In genomic region chr19:24007002-24007637, GRCm38 (mm10) we compare ENCODE assay signal across 9 mouse cellular contexts. TPM values are rescaled to one million over a fixed set of nuclear protein-coding genes. Genes with fewer than 3 reads are reported as not detected.
DNase-seq lines count a peak whose midpoint lies in the region; ATAC-seq and TF ChIP-seq lines count a peak whose summit lies in the region.
"Had no signal": no experiment of that assay in that cellular context is flagged by ENCODE, and none has a peak within 500 bp of the region (broad histone marks: within the 10 kb centered on the region; RNA-seq: fewer than 3 reads in every experiment).

No protein-coding gene starts in this region.

- no peaks in the 10 kb centered on the region for H3K9me3 ChIP-seq in limb, embryonic 15.5 days
- no peaks in the 10 kb centered on the region for H3K9me3 ChIP-seq in limb, embryonic 10.5 days (replicated peaks)
- no peaks in the 10 kb centered on the region for H3K9me3 ChIP-seq in forebrain, embryonic 15.5 days

- peak; percentile 20 for DNase-seq in cerebellum, adult 9-11 months
- DNase-seq in limb, embryonic 10.5 days (ENCODE audit: low spot score), result no peak
- peak; percentile 49 for DNase-seq in gastrocnemius, adult 2 months
- DNase-seq in layer of hippocampus, adult 2 months (ENCODE audit: low spot score in 2 of 2), result no peak
- DNase-seq in neural tube, embryonic 10.5 days (ENCODE audit: extremely low spot score, low spot score), result no peak

- no peaks in the 10 kb centered on the region for H3K27me3 ChIP-seq in limb, embryonic 15.5 days
- no peaks in the 10 kb centered on the region for H3K27me3 ChIP-seq in limb, embryonic 10.5 days (ENCODE audit: low read depth, poor library complexity, severe bottlenecking)
- no peaks in the 10 kb centered on the region for H3K27me3 ChIP-seq in forebrain, embryonic 15.5 days

- peaks cover 6% of the 10 kb centered on the region; the same call in 1 of the 2 replicates for H3K4me1 ChIP-seq in limb, embryonic 15.5 days
- H3K4me1 ChIP-seq in limb, embryonic 10.5 days, result no peaks in the 10 kb centered on the region
- no peaks in the 10 kb centered on the region for H3K4me1 ChIP-seq in forebrain, embryonic 15.5 days

- no peak overlapping the region for H3K4me3 ChIP-seq in limb, embryonic 15.5 days
- no peak overlapping the region for H3K4me3 ChIP-seq in limb, embryonic 10.5 days
- H3K4me3 ChIP-seq in gastrocnemius, adult 2 months, result peak overlapping the region; percentile 4; the same call in 1 of the 2 replicates
- no peak overlapping the region for H3K4me3 ChIP-seq in layer of hippocampus, adult 2 months
- H3K4me3 ChIP-seq in forebrain, embryonic 15.5 days, result no peak overlapping the region

- intact Hi-C loops in gastrocnemius, adult 2 months (cut with DNase I), result no loop called here

- WGBS in limb, embryonic 15.5 days, result 83% methylated on average over 10 of the region's 10 CpGs
- WGBS in limb, embryonic 10.5 days, result 94% methylated on average over 10 of the region's 10 CpGs
- 91% methylated on average over 10 of the region's 10 CpGs for WGBS in forebrain, embryonic 15.5 days

- no peak for ATAC-seq in cerebellum, adult (ENCODE audit: insufficient number of reproducible peaks, low FRiP score, low TSS enrichment)
- ATAC-seq in limb, embryonic 15.5 days (ENCODE audit: insufficient number of reproducible peaks, low FRiP score, low TSS enrichment, low read depth), result no peak
- no peak for ATAC-seq in forebrain, embryonic 15.5 days (replicated peaks)
- ATAC-seq: forebrain, embryonic 16.5 days had no signal

- no peak for TF ChIP-seq CTCF in gastrocnemius, adult 2 months (IDR thresholded peaks at IDR 0.05)
- TF ChIP-seq CTCF in layer of hippocampus, adult 2 months (conservative IDR thresholded peaks at IDR 0.05), result no peak

- no peaks in the 10 kb centered on the region for H3K36me3 ChIP-seq in limb, embryonic 15.5 days
- no peaks in the 10 kb centered on the region for H3K36me3 ChIP-seq in limb, embryonic 10.5 days
- H3K36me3 ChIP-seq in forebrain, embryonic 15.5 days, result no peaks in the 10 kb centered on the region

- H3K27ac ChIP-seq in limb, embryonic 15.5 days, result 0 out of 2 replicates have a peak overlapping the region, but pooled peaks have one; percentile 17
- no peak overlapping the region for H3K27ac ChIP-seq in limb, embryonic 10.5 days
- peak overlapping the region; percentile 65 for H3K27ac ChIP-seq in gastrocnemius, adult 2 months
- H3K27ac ChIP-seq in layer of hippocampus, adult 2 months, result peak overlapping the region; percentile 28; the same call in 1 of the 2 replicates
- H3K27ac ChIP-seq in forebrain, embryonic 15.5 days (replicated peaks), result no peak overlapping the region

- no peak overlapping the region for H3K9ac ChIP-seq in limb, embryonic 15.5 days
- H3K9ac ChIP-seq in forebrain, embryonic 15.5 days (replicated peaks), result no peak overlapping the region

- no peak overlapping the region for H3K4me2 ChIP-seq in limb, embryonic 15.5 days
- H3K4me2 ChIP-seq in forebrain, embryonic 15.5 days (replicated peaks), result no peak overlapping the region

RNA-seq across cellular contexts. Expression of gene Fam189a2, which starts 23.7 kb away (rescaled TPM):
- 0.95 and 1.2 TPM in 2 replicates for polyA plus RNA-seq in limb, embryonic 15.5 days (2015; fragmentation: Nextera tagmentation; extraction: Ambion mirVana)
- 0.20 and 0.28 TPM in 2 replicates for polyA plus RNA-seq in limb, embryonic 10.5 days (2016; fragmentation: Nextera tagmentation; extraction: Ambion mirVana)
- 10 to 100 TPM; 17.5 to 24.8 TPM for total RNA-seq in gastrocnemius, adult 2 months (2021)
- total RNA-seq in layer of hippocampus, adult 2 months (2021), result 1 to 10 TPM; 7.9 to 8.6 TPM
- polyA plus RNA-seq in forebrain, embryonic 15.5 days (2015; fragmentation: Nextera tagmentation; extraction: Ambion mirVana), result 0.48 and 0.57 TPM in 2 replicates

Comparison
In these comparisons a context has a peak if more than half of its experiments do, and no peak if none do; other contexts are left out.
1. H3K27ac ChIP-seq: peak in limb, embryonic 15.5 days (single experiment), gastrocnemius, adult 2 months (single experiment) and layer of hippocampus, adult 2 months (single experiment); none in limb, embryonic 10.5 days (single experiment) and forebrain, embryonic 15.5 days (single experiment).
2. DNase-seq: peak in cerebellum, adult 9-11 months (single experiment) and gastrocnemius, adult 2 months (single experiment); none in limb, embryonic 10.5 days (single experiment), layer of hippocampus, adult 2 months (0 of 2) and neural tube, embryonic 10.5 days (single experiment).